Mouse (Mus musculus): ENCODE results near the gene Pip4k2b.

- TF ChIP-seq CTCF (IDR thresholded peaks at IDR 0.05) (no peak), EP300 (IDR thresholded peaks at IDR 0.05) (no peak)
Measured at GRCm38 (mm10) chr11:97775186-97775585, 30.7 kb upstream of the Pip4k2b start.

Measured in lung, postnatal 0 days (tissue).